Mouse (Mus musculus): Measurements from ENCODE around the gene Otop2. TPM values are rescaled to one million over a fixed set of nuclear protein-coding genes. Genes with fewer than 3 reads are reported as not detected.

The Otop2 gene
- polyA plus RNA-seq, 1 experiment from 2014 or later: not detected

DNA sequence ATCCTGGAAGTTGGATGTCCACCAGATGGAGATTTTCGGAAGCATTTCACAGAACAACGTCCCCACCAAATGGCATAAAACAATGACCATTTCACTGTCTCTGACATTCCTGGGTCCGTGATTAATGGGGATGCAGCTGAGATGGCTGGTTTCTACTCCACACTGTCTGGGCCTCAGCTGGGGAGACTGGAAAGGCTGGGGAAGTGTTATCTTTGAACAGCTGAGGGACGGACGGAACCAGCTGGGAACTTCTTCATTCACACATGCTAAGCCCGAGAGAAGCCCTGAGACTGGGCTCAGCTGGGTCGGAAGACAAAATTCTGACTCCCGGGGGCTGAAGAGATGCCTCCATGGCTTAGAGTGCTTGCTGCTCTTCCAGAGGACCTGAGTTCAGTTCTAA, 64.4 kb downstream of the Otop2 start:
- peaks cover 54% of the 10 kb centered on the region for H3K27me3 ChIP-seq (ENCODE audit: insufficient read depth, low read length)
- H3K9me3 ChIP-seq (ENCODE audit: low read length): no peaks in the 10 kb centered on the region
- no peaks in the 10 kb centered on the region for H3K36me3 ChIP-seq (replicated peaks; ENCODE audit: insufficient read depth, low read length)
- H3K9ac ChIP-seq (replicated peaks): no peak overlapping the region
- no peak for TF ChIP-seq CTCF (IDR thresholded peaks at IDR 0.05; ENCODE audit: low read depth)
- TF ChIP-seq EP300 (IDR thresholded peaks at IDR 0.05; ENCODE audit: low read depth): no peak
- H3K27ac ChIP-seq (ENCODE audit: low read depth): no peak overlapping the region
- H3K4me3 ChIP-seq (ENCODE audit: low read depth, low read length): no peak overlapping the region
- ATAC-seq (no peak), DNase-seq (no peak)
- WGBS (ENCODE audit: insufficient replicate concordance): 64% methylated on average over 8 of the region's 8 CpGs
- peaks cover 14% of the 10 kb centered on the region for H3K4me1 ChIP-seq (ENCODE audit: insufficient read depth)
- no peak overlapping the region for H3K4me2 ChIP-seq (ENCODE audit: low read depth, low read length)

DNA sequence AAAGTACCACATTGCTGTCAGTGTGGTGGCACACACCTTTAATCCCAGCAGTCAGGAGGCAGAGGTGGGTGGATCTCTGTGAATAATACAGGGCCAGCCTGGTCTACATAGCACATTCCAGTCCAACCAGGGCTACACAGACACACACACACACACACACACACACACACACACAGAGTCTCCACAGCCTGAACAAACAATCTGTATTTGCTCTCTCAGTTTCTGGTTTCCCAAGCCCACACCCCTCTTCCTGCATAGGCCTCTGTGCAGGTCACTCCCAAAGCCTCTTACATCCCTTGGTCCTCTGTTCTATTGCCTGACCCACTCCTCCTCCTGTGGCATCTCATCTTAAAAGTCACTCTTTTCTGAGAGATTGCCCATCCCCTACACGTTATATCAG, 65.1 kb downstream of the Otop2 start:
- no peaks in the 10 kb centered on the region for H3K36me3 ChIP-seq (replicated peaks; ENCODE audit: insufficient read depth, low read length)
- DNase-seq (no peak), ATAC-seq (no peak)
- 71% methylated on average over 1 of the region's 1 CpGs for WGBS (ENCODE audit: insufficient replicate concordance)
- no peak overlapping the region for H3K27ac ChIP-seq (ENCODE audit: low read depth)
- H3K27me3 ChIP-seq (ENCODE audit: insufficient read depth, low read length): peaks cover 51% of the 10 kb centered on the region
- no peak overlapping the region for H3K9ac ChIP-seq (replicated peaks)
- H3K4me1 ChIP-seq (ENCODE audit: insufficient read depth): peaks cover 12% of the 10 kb centered on the region
- no peak overlapping the region for H3K4me2 ChIP-seq (ENCODE audit: low read depth, low read length)
- no peak overlapping the region for H3K4me3 ChIP-seq (ENCODE audit: low read depth, low read length)
- TF ChIP-seq CTCF (IDR thresholded peaks at IDR 0.05; ENCODE audit: low read depth): no peak
- no peak for TF ChIP-seq EP300 (IDR thresholded peaks at IDR 0.05; ENCODE audit: low read depth)
- no peaks in the 10 kb centered on the region for H3K9me3 ChIP-seq (ENCODE audit: low read length)

- 28% methylated on average over 2 of the region's 2 CpGs for WGBS (ENCODE audit: insufficient replicate concordance)
- H3K9ac ChIP-seq (replicated peaks): no peak overlapping the region
- H3K27me3 ChIP-seq (ENCODE audit: insufficient read depth, low read length): peaks cover 46% of the 10 kb centered on the region
These were observed 65.8 kb downstream of the Otop2 start for GRCm38 (mm10) chr11:115372737-115373136.

DNA sequence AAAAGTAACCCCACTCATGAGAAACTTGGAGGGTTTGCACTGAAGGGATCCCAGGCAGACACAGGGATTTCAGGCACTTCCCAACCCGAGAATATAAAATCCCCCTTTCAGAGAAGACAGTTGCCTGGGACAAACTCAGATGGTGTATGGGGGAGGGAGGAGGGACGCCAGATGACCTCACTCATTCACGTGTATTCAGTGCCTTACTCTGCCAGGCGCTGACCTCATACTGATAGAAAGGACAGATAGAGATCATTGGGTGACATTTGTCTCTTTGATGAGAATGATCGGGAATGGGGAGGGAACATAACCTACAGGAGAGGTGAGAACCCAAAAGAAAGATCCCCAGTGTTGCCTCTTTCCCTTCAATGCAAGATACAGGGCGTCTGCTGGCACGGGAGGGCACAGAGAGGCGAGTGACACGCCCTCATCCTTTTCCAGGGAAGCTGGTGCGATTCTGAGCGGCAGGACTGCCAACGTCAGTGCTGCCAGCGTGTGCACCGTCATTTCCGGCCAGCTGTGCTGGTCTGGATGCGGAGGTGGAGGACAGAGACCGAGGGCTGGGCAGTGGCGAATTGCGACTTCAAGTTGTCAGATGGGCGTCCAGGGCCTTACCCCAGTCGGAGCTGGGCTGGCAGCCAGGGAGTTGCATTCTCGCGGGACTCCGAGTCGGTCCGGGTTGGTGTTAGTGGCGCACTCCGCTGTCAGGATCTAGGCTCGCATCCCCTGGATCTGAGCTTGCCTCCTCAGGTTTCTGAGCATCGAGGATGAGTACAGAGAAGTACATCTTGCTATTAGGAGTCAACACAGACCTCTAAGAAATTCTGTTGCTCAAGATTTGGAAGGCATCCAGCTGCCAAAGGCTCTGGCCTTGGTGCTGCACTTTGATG, 67.1 kb downstream of the Otop2 start:
- no peak overlapping the region for H3K27ac ChIP-seq (ENCODE audit: low read depth)
- no peaks in the 10 kb centered on the region for H3K9me3 ChIP-seq (ENCODE audit: low read length)
- peak overlapping the region; percentile 17; the same call in 1 of the 2 replicates for H3K4me3 ChIP-seq (ENCODE audit: low read depth, low read length)
- no peak for TF ChIP-seq CTCF (IDR thresholded peaks at IDR 0.05; ENCODE audit: low read depth)
- TF ChIP-seq EP300 (IDR thresholded peaks at IDR 0.05; ENCODE audit: low read depth): no peak
- DNase-seq: peak; percentile 57
- peak; percentile 75 for ATAC-seq
- 4% methylated on average over 30 of the region's 30 CpGs for WGBS (ENCODE audit: insufficient replicate concordance)
- peaks cover 5% of the 10 kb centered on the region for H3K4me1 ChIP-seq (ENCODE audit: insufficient read depth)
- H3K9ac ChIP-seq (replicated peaks): no peak overlapping the region; the same call in 1 of the 2 replicates
- peaks cover 38% of the 10 kb centered on the region for H3K27me3 ChIP-seq (ENCODE audit: insufficient read depth, low read length)
- no peaks in the 10 kb centered on the region for H3K36me3 ChIP-seq (replicated peaks; ENCODE audit: insufficient read depth, low read length)
- peak overlapping the region; percentile 62 for H3K4me2 ChIP-seq (ENCODE audit: low read depth, low read length)

More at GRCm38 (mm10) chr11:115372737-115373136, 65.8 kb downstream of the Otop2 start:
- Histone ChIP-seq H3K9me3 (ENCODE audit: low read length) (no peaks in the 10 kb centered on the region), H3K36me3 (replicated peaks; ENCODE audit: insufficient read depth, low read length) (no peaks in the 10 kb centered on the region), H3K4me3 (ENCODE audit: low read depth, low read length) (no peak overlapping the region), H3K27ac (ENCODE audit: low read depth) (no peak overlapping the region), H3K4me2 (ENCODE audit: low read depth, low read length) (no peak overlapping the region), H3K4me1 (ENCODE audit: insufficient read depth) (peaks cover 5% of the 10 kb centered on the region)
- DNase-seq (no peak), ATAC-seq (no peak)
- TF ChIP-seq CTCF (IDR thresholded peaks at IDR 0.05; ENCODE audit: low read depth): no peak
- TF ChIP-seq EP300 (IDR thresholded peaks at IDR 0.05; ENCODE audit: low read depth): no peak

GRCm38 (mm10) chr11:115374695-115375425, 67.9 kb downstream of the Otop2 start:
- H3K9ac ChIP-seq (replicated peaks): no peak overlapping the region
- no peak for TF ChIP-seq EP300 (IDR thresholded peaks at IDR 0.05; ENCODE audit: low read depth)
- no peak for TF ChIP-seq CTCF (IDR thresholded peaks at IDR 0.05; ENCODE audit: low read depth)
- H3K27me3 ChIP-seq (ENCODE audit: insufficient read depth, low read length): peaks cover 38% of the 10 kb centered on the region
- H3K4me3 ChIP-seq (ENCODE audit: low read depth, low read length): 0 out of 2 replicates have a peak overlapping the region, but pooled peaks have one; percentile 17
- 57% methylated on average over 12 of the region's 12 CpGs for WGBS (ENCODE audit: insufficient replicate concordance)
- H3K4me2 ChIP-seq (ENCODE audit: low read depth, low read length): peak overlapping the region; percentile 62; the same call in 1 of the 2 replicates
- peaks cover 5% of the 10 kb centered on the region for H3K4me1 ChIP-seq (ENCODE audit: insufficient read depth)
- H3K9me3 ChIP-seq (ENCODE audit: low read length): no peaks in the 10 kb centered on the region
- H3K27ac ChIP-seq (ENCODE audit: low read depth): no peak overlapping the region
- DNase-seq (no peak), ATAC-seq (no peak)
- H3K36me3 ChIP-seq (replicated peaks; ENCODE audit: insufficient read depth, low read length): no peaks in the 10 kb centered on the region

DNA sequence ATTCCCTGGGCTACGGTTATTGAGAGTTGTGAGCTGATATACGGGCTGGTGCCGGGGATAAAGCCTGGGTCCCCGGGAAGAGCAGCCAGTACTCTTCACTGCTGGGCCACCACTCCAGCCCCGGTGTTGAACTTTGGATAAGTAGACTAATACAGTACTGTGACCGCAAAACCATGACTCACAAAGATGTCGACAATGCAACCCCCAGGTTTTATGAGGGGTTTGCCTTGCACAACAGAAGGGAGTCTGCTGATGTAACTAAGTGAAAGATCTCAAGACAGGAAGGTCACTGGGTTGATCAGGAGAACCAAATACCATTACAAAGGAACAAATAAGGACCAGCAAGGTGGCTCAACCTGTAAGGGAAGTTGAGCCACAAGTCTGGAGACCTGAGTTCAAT, 69.8 kb downstream of the Otop2 start:
- no peaks in the 10 kb centered on the region for H3K36me3 ChIP-seq (replicated peaks; ENCODE audit: insufficient read depth, low read length)
- H3K4me2 ChIP-seq (ENCODE audit: low read depth, low read length): no peak overlapping the region
- no peak overlapping the region for H3K27ac ChIP-seq (ENCODE audit: low read depth)
- no peak for DNase-seq
- no peaks in the 10 kb centered on the region for H3K9me3 ChIP-seq (ENCODE audit: low read length)
- peaks cover 46% of the 10 kb centered on the region for H3K27me3 ChIP-seq (ENCODE audit: insufficient read depth, low read length)
- no peak overlapping the region for H3K4me3 ChIP-seq (ENCODE audit: low read depth, low read length)
- no peak for TF ChIP-seq EP300 (IDR thresholded peaks at IDR 0.05; ENCODE audit: low read depth)
- TF ChIP-seq CTCF (IDR thresholded peaks at IDR 0.05; ENCODE audit: low read depth): no peak
- 56% methylated on average over 7 of the region's 7 CpGs for WGBS (ENCODE audit: insufficient replicate concordance)
- H3K4me1 ChIP-seq (ENCODE audit: insufficient read depth): peaks cover 5% of the 10 kb centered on the region
- no peak overlapping the region for H3K9ac ChIP-seq (replicated peaks)
- no peak for ATAC-seq
